Mouse (Mus musculus) fibroblast of lung, adult 2 months (primary cell): ENCODE data around the gene Mamld1.
A peak's percentile ranks its signal among the peaks of the same experiment; 100 is the strongest.

Experiments
- DNase-seq: peaks from one replicate; pipeline ENCODE4 v3.0.0-alpha.2; 2011; ENCODE audit warnings: low read depth

Gene Mamld1

GRCm38 (mm10) chrX:71131464-71131863 lies 81.4 kb downstream of the Mamld1 start:
- DNase-seq: no peak

GRCm38 (mm10) chrX:71141390-71141789 lies 91.3 kb downstream of the Mamld1 start:
- DNase-seq: no peak

GRCm38 (mm10) chrX:71149441-71150050 lies 99.5 kb downstream of the Mamld1 start:
- no peak for DNase-seq

DNA sequence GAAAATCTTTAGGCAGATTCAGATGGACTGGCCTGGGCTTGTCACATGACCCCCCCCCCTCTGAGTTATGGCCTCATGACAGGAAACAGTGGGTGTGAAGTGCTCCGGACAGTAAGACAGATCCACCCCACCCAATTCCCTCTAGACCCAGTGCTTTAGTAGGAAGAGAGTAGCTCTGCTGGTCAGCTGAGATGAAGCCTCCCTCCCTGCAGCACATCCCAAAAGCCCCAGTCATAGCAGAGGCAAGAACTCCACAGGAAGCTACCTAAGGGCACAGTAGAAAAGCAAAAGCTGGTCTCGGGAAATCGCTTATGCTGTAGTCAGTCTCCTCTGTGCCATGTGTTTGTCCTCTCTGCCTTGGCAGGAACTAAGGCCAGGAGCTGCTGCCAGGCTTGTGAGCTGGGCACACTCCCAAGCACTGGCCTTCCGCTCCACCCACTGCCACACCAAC lies 100.5 kb downstream of the Mamld1 start:
- DNase-seq: peak; percentile 54

- no peak for DNase-seq
Observed at GRCm38 (mm10) chrX:71181526-71181925, 131.5 kb downstream of the Mamld1 start.

DNA sequence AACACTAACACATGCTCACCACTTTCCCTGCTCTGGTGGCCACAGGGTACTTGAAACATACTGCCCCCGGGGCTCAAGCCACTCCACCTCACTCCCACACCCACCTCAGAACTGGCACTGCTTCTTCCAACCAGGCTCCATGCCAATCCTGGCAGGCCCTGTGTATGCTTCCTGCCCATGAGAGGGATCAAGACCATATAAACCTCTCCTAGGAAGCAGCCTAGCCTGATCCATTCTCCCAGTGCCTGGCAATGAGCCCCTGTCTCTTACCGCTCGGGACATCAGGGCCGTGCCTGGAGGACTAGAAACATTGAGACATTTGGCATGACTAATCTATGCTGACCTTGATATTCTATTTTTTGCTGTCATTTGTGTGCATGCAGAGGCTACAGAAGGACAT lies 133.6 kb downstream of the Mamld1 start:
- DNase-seq: no peak

DNA sequence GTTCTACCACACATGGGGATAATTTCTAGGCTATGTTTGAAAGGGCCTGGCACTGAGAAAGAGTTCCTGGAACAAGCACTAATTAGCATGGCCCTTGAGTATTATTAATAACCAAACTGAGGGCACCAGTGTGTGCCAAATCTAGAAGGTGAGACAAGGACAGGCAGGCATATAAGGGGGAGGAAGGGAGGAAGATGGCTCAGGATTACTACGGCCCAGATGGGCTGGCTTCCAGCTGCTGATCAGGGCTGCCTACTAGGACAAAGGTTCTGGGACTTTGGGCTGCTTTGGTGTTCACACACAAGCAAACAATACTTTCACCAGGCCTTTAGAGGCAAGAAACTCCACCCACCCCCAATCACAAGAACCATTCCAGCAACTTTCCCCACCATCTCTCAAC lies 136.3 kb downstream of the Mamld1 start:
- no peak for DNase-seq

GRCm38 (mm10) chrX:71204776-71205175 lies 154.7 kb downstream of the Mamld1 start:
- DNase-seq: no peak
